In the genomic region with DNA sequence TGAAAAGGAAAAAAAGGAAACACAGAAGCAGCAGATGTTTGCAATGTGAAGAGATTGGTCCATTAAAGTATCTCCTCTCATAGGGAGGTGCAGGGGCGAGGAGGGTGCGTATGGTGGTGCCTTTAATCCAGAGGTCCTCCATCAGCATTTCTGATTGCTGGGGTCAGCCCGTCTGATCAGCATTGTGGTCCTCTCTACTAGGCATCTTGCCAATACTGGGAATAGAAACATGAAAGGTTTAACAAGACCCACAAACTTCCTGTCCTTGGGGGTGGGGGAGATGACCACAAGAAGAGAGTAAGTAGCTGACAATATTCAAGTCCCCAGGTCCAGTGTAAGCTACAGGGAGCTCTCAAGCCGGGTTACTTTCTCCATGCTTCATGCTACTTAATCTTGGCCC, we compare ENCODE assay signal across 11 mouse cellular contexts. TPM values are rescaled to one million over a fixed set of nuclear protein-coding genes. Genes with fewer than 3 reads are reported as not detected.
A peak's percentile ranks its signal among the peaks of the same experiment; 100 is the strongest.
DNase-seq lines count a peak whose midpoint lies in the region; ATAC-seq and TF ChIP-seq lines count a peak whose summit lies in the region.
"Had no signal": no experiment of that assay in that cellular context is flagged by ENCODE, and none has a peak within 500 bp of the region (broad histone marks: within the 10 kb centered on the region; RNA-seq: fewer than 3 reads in every experiment).

No protein-coding gene starts in this region.

- no peaks in the 10 kb centered on the region for H3K9me3 ChIP-seq in kidney, embryonic 16.5 days (ENCODE audit: low read length)
- no peaks in the 10 kb centered on the region for H3K9me3 ChIP-seq in intestine, embryonic 14.5 days (ENCODE audit: control insufficient read depth, low read length)
- H3K9me3 ChIP-seq in midbrain, postnatal 0 days (ENCODE audit: low read length): no peaks in the 10 kb centered on the region

- no peak for DNase-seq in kidney, adult 18-20 months
- no peak for DNase-seq in intestine, embryonic 14.5 days (ENCODE audit: low spot score)
- no peak for DNase-seq in midbrain, postnatal 0 days (ENCODE audit: low spot score)
- no peak for DNase-seq in frontal cortex, postnatal 14 days (ENCODE audit: low spot score in 2 of 2)
- DNase-seq in layer of hippocampus, postnatal 10 days (ENCODE audit: low spot score in 2 of 2): no peak
- no peak for DNase-seq in ovary, postnatal 36 days (ENCODE audit: low spot score)
- DNase-seq: adrenal gland, adult 8-10 months; right cerebral cortex, adult 18-20 months had no signal

- H3K4me3 ChIP-seq in kidney, embryonic 16.5 days (ENCODE audit: low read length): peak overlapping the region; percentile 72; the same call in 1 of the 2 replicates
- H3K4me3 ChIP-seq in bone marrow macrophage, adult 2 months (ENCODE audit: insufficient read depth, low read length): peak overlapping the region; percentile 66
- no peak overlapping the region for H3K4me3 ChIP-seq in intestine, embryonic 14.5 days (ENCODE audit: low read depth, low read length)
- H3K4me3 ChIP-seq in midbrain, postnatal 0 days (ENCODE audit: low read depth, low read length): no peak overlapping the region

- no peak for TF ChIP-seq POLR2A in bone marrow macrophage, adult 2 months (IDR thresholded peaks at IDR 0.05; ENCODE audit: borderline replicate concordance, low read depth, low read length)

- no peaks in the 10 kb centered on the region for H3K27me3 ChIP-seq in kidney, embryonic 16.5 days (ENCODE audit: insufficient read depth, low read length)
- H3K27me3 ChIP-seq in intestine, embryonic 14.5 days (replicated peaks; ENCODE audit: control insufficient read depth, insufficient read depth, low read length): no peaks in the 10 kb centered on the region
- H3K27me3 ChIP-seq in midbrain, postnatal 0 days (ENCODE audit: insufficient read depth, low read length): no peaks in the 10 kb centered on the region

- H3K4me1 ChIP-seq in kidney, embryonic 16.5 days (ENCODE audit: insufficient read depth, low read length): peaks cover 39% of the 10 kb centered on the region
- peaks cover 32% of the 10 kb centered on the region for H3K4me1 ChIP-seq in bone marrow macrophage, adult 2 months (ENCODE audit: control insufficient read depth, insufficient read depth, low read length)
- peaks cover 26% of the 10 kb centered on the region for H3K4me1 ChIP-seq in intestine, embryonic 14.5 days (replicated peaks; ENCODE audit: control insufficient read depth, insufficient read depth, low read length)
- H3K4me1 ChIP-seq in midbrain, postnatal 0 days (ENCODE audit: insufficient read depth, low read length): 0 out of 2 replicates have a peak, but pooled peaks cover 5% of the 10 kb centered on the region

- no peak for ATAC-seq in kidney, embryonic 16.5 days (ENCODE audit: low FRiP score, low TSS enrichment)
- ATAC-seq in intestine, embryonic 14.5 days (replicated peaks; ENCODE audit: low FRiP score, low TSS enrichment, low read depth): no peak
- ATAC-seq in midbrain, postnatal 0 days (ENCODE audit: low FRiP score): no peak

- peak overlapping the region; percentile 78; the same call in 1 of the 2 replicates for H3K27ac ChIP-seq in kidney, embryonic 16.5 days (ENCODE audit: low read length)
- H3K27ac ChIP-seq in bone marrow macrophage, adult 2 months (ENCODE audit: insufficient read depth, low read depth, low read length): peak overlapping the region; percentile 75
- no peak overlapping the region; the same call in 1 of the 2 replicates for H3K27ac ChIP-seq in intestine, embryonic 14.5 days (ENCODE audit: low read depth)
- no peak overlapping the region for H3K27ac ChIP-seq in midbrain, postnatal 0 days (ENCODE audit: low read depth, low read length)

- H3K9ac ChIP-seq in kidney, embryonic 16.5 days (replicated peaks; ENCODE audit: low read length): no peak overlapping the region
- no peak overlapping the region for H3K9ac ChIP-seq in intestine, embryonic 14.5 days (ENCODE audit: low read length)
- H3K9ac ChIP-seq in midbrain, postnatal 0 days (replicated peaks; ENCODE audit: low read length, poor library complexity, severe bottlenecking): no peak overlapping the region

- TF ChIP-seq CTCF in bone marrow macrophage, adult 2 months (IDR thresholded peaks at IDR 0.05; ENCODE audit: low read depth, low read length): no peak
- TF ChIP-seq CTCF in midbrain, postnatal 0 days (IDR thresholded peaks at IDR 0.05): no peak

- WGBS in kidney, embryonic 16.5 days: 69% methylated on average over 4 of the region's 4 CpGs
- 61% methylated on average over 4 of the region's 4 CpGs for WGBS in intestine, embryonic 14.5 days
- 56% methylated on average over 4 of the region's 4 CpGs for WGBS in midbrain, postnatal 0 days

- H3K4me2 ChIP-seq in kidney, embryonic 16.5 days (replicated peaks; ENCODE audit: low read depth, low read length): peak overlapping the region; percentile 69
- peak overlapping the region; percentile 77; the same call in 1 of the 2 replicates for H3K4me2 ChIP-seq in intestine, embryonic 14.5 days (ENCODE audit: low read length)
- peak overlapping the region; percentile 99; the same call in 1 of the 2 replicates for H3K4me2 ChIP-seq in midbrain, postnatal 0 days (ENCODE audit: low read depth, low read length, poor library complexity, severe bottlenecking)

- no peaks in the 10 kb centered on the region for H3K36me3 ChIP-seq in kidney, embryonic 16.5 days (ENCODE audit: insufficient read depth, low read length)
- H3K36me3 ChIP-seq in intestine, embryonic 14.5 days (ENCODE audit: control insufficient read depth, insufficient read depth, low read length): no peaks in the 10 kb centered on the region
- no peaks in the 10 kb centered on the region for H3K36me3 ChIP-seq in midbrain, postnatal 0 days (ENCODE audit: insufficient read depth, low read length)

RNA-seq across cellular contexts. Expression of gene E2f1, which starts 1.0 kb away (rescaled TPM):
- polyA plus RNA-seq in kidney, embryonic 16.5 days (2015; fragmentation: Nextera tagmentation; extraction: Ambion mirVana): 11.6 and 19.6 TPM in 2 replicates
- polyA plus RNA-seq in bone marrow macrophage, adult 2 months (2012; ENCODE audit: insufficient read depth, insufficient read length, missing spikeins): 25.5 and 29.2 TPM in 2 replicates
- 10.7 and 10.8 TPM in 2 replicates for polyA plus RNA-seq in intestine, embryonic 14.5 days (2014; fragmentation: Nextera tagmentation; extraction: Ambion mirVana)
- 2.0 and 2.3 TPM in 2 replicates for total RNA-seq in midbrain, postnatal 0 days (2014; rRNA removed)
- 2.1 and 2.3 TPM in 2 replicates for polyA plus RNA-seq in midbrain, postnatal 0 days (2015; fragmentation: Nextera tagmentation; extraction: Ambion mirVana)
- total RNA-seq in layer of hippocampus, postnatal 10 days (2021): 10 to 100 TPM in 1 of 2 experiments, 1 to 10 TPM in 1; 8.8 to 10.5 TPM

RNA-seq across cellular contexts. Expression of gene Necab3, which starts 12.0 kb away (rescaled TPM):
- 2.8 and 3.3 TPM in 2 replicates for polyA plus RNA-seq in kidney, embryonic 16.5 days (2015; fragmentation: Nextera tagmentation; extraction: Ambion mirVana)
- polyA plus RNA-seq in bone marrow macrophage, adult 2 months (2012; ENCODE audit: insufficient read depth, insufficient read length, missing spikeins): 0.95 TPM in 1 of 2 replicates, not detected in the other
- polyA plus RNA-seq in intestine, embryonic 14.5 days (2014; fragmentation: Nextera tagmentation; extraction: Ambion mirVana): 0.81 and 1.4 TPM in 2 replicates
- 23.3 and 27.7 TPM in 2 replicates for total RNA-seq in midbrain, postnatal 0 days (2014; rRNA removed)
- 18.1 and 18.9 TPM in 2 replicates for polyA plus RNA-seq in midbrain, postnatal 0 days (2015; fragmentation: Nextera tagmentation; extraction: Ambion mirVana)
- 10 to 100 TPM; 29.8 to 33.0 TPM for total RNA-seq in layer of hippocampus, postnatal 10 days (2021)

RNA-seq across cellular contexts. Expression of gene Actl10, which starts 19.1 kb away (rescaled TPM):
- polyA plus RNA-seq in kidney, embryonic 16.5 days (2015; fragmentation: Nextera tagmentation; extraction: Ambion mirVana): 0.20 and 0.27 TPM in 2 replicates
- polyA plus RNA-seq in bone marrow macrophage, adult 2 months (2012; ENCODE audit: insufficient read depth, insufficient read length, missing spikeins): not detected in 2 replicates
- polyA plus RNA-seq in intestine, embryonic 14.5 days (2014; fragmentation: Nextera tagmentation; extraction: Ambion mirVana): 0.23 and 0.27 TPM in 2 replicates
- not detected in 2 replicates for total RNA-seq in midbrain, postnatal 0 days (2014; rRNA removed)
- polyA plus RNA-seq in midbrain, postnatal 0 days (2015; fragmentation: Nextera tagmentation; extraction: Ambion mirVana): 0.11 and 0.16 TPM in 2 replicates
- not detected for total RNA-seq in layer of hippocampus, postnatal 10 days (2021)
- total RNA-seq: left cerebral cortex, postnatal 25 days had no signal

RNA-seq across cellular contexts. Expression of gene 1700003F12Rik, which starts 23.8 kb away (rescaled TPM):
- 0.44 and 0.64 TPM in 2 replicates for polyA plus RNA-seq in kidney, embryonic 16.5 days (2015; fragmentation: Nextera tagmentation; extraction: Ambion mirVana)
- polyA plus RNA-seq in bone marrow macrophage, adult 2 months (2012; ENCODE audit: insufficient read depth, insufficient read length, missing spikeins): 1.1 TPM in 1 of 2 replicates, not detected in the other
- 0.55 and 0.73 TPM in 2 replicates for polyA plus RNA-seq in intestine, embryonic 14.5 days (2014; fragmentation: Nextera tagmentation; extraction: Ambion mirVana)
- 1.6 and 2.5 TPM in 2 replicates for total RNA-seq in midbrain, postnatal 0 days (2014; rRNA removed)
- 4.0 and 5.3 TPM in 2 replicates for polyA plus RNA-seq in midbrain, postnatal 0 days (2015; fragmentation: Nextera tagmentation; extraction: Ambion mirVana)
- total RNA-seq in layer of hippocampus, postnatal 10 days (2021): 1 to 10 TPM in 1 of 2 experiments, under 1 TPM in 1; 0.67 to 2.0 TPM

RNA-seq across cellular contexts. Expression of gene Pxmp4, which starts 32.8 kb away (rescaled TPM):
- 31.8 and 32.9 TPM in 2 replicates for polyA plus RNA-seq in kidney, embryonic 16.5 days (2015; fragmentation: Nextera tagmentation; extraction: Ambion mirVana)
- polyA plus RNA-seq in bone marrow macrophage, adult 2 months (2012; ENCODE audit: insufficient read depth, insufficient read length, missing spikeins): 22.6 and 22.8 TPM in 2 replicates
- polyA plus RNA-seq in intestine, embryonic 14.5 days (2014; fragmentation: Nextera tagmentation; extraction: Ambion mirVana): 25.9 and 26.4 TPM in 2 replicates
- total RNA-seq in midbrain, postnatal 0 days (2014; rRNA removed): 16.1 and 21.6 TPM in 2 replicates
- polyA plus RNA-seq in midbrain, postnatal 0 days (2015; fragmentation: Nextera tagmentation; extraction: Ambion mirVana): 17.8 and 21.1 TPM in 2 replicates
- total RNA-seq in layer of hippocampus, postnatal 10 days (2021): 10 to 100 TPM; 14.3 to 15.7 TPM

Comparison
In these comparisons a context has a peak if more than half of its experiments do, and no peak if none do; other contexts are left out.
1. H3K27ac ChIP-seq: peak in kidney, embryonic 16.5 days (single experiment) and bone marrow macrophage, adult 2 months (single experiment); none in intestine, embryonic 14.5 days (single experiment) and midbrain, postnatal 0 days (single experiment).
2. H3K4me3 ChIP-seq: peak in kidney, embryonic 16.5 days (single experiment) and bone marrow macrophage, adult 2 months (single experiment); none in intestine, embryonic 14.5 days (single experiment) and midbrain, postnatal 0 days (single experiment).
3. Peak in every context shown above with its lines, with median percentiles within 50 percentile points of each other: H3K4me2 ChIP-seq.